Mouse (Mus musculus) small intestine, adult 2 months (tissue): ENCODE results near the gene Cdk14.

Source experiments
- CTCF ChIP-seq: fragments of 200-500 bp; IDR thresholded peaks from 2 replicates; pipeline ENCODE4 v1.5.1; 2012; ENCODE audit warnings: low read depth, mild to moderate bottlenecking, control low read depth, inconsistent platforms, low read length, moderate library complexity, mixed read lengths; ENCODE audit not compliant: insufficient replicate concordance, insufficient read length; ENCODE audit errors: extremely low read depth
- POLR2A ChIP-seq: fragments of 200-500 bp; IDR thresholded peaks from 2 replicates; pipeline ENCODE4 v1.6.1; 2012; ENCODE audit warnings: low read depth, mild to moderate bottlenecking, control low read depth, inconsistent platforms, low read length, moderate library complexity

GRCm38 (mm10) chr5:5246534-5247175 is 173.5 kb downstream of the Cdk14 start:
- no peak for TF ChIP-seq CTCF
- no peak for TF ChIP-seq POLR2A
